Mouse (Mus musculus) spleen, postnatal 10 days (tissue): ENCODE results near the gene Klhl35.
"Not testable (repeated sequence)": the region's sequence is repeated elsewhere in the genome, so short reads cannot be mapped to it uniquely, and the experiment has no call there.

ENCODE experiments used
- DNase-seq, 2 experiments: peaks; one replicate each; pipeline ENCODE4 v3.0.0; 2021 to 2022; ENCODE audit warnings: low spot score in 2 of 2

The Klhl35 gene

GRCm38 (mm10) chr7:99499128-99499527, 33.3 kb downstream of the Klhl35 start:
- no peak for DNase-seq

DNA sequence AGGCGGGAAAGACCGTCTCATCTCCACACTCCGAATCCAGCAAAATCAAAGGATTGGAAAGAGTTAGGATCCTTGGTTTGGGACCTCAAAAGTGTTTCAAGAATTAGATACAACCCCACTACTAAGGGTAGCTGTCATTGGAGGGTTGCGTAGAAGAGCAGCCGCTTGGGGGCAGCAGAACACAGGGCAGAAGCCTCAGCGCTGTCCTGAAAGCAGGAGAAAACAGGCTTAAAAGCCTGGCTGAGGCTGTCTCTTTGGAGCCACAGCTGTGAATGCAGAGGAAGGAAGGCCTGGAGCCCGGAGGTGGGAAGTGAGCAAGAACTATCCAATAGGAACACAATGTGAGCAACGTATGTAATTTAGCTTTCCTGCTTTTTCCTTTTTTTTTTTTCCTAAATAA, 34.4 kb downstream of the Klhl35 start:
- DNase-seq: peak; percentile 69 to 91

GRCm38 (mm10) chr7:99500655-99501054, 34.9 kb downstream of the Klhl35 start:
- peak; percentile 29 to 53 for DNase-seq

DNA sequence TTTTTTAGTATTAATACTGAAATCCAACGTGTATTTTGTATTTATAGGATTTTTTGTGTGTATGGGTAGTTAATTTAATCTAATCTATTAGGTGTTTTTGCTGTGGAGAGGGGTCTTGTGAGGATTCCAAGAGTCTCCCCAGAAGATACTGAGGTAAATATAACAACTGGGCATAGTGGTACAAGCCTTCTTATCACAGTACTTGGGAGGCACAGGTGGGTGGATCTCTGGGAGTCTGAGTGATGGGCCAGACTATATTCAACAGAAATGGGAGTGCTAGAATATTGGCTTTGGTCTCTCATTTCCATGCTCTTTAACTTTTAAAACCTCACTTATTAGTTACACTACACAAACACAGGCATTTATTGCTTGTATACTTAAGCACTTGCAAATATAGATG, 35.3 kb downstream of the Klhl35 start:
- no peak for DNase-seq

- no peak for DNase-seq
Observed at GRCm38 (mm10) chr7:99504556-99504955, 38.8 kb downstream of the Klhl35 start.

- not testable (repeated sequence) for DNase-seq
Observed at GRCm38 (mm10) chr7:99508187-99508586, 42.4 kb downstream of the Klhl35 start.

- no peak for DNase-seq
Observed at GRCm38 (mm10) chr7:99510087-99510501, 44.3 kb downstream of the Klhl35 start.

DNA sequence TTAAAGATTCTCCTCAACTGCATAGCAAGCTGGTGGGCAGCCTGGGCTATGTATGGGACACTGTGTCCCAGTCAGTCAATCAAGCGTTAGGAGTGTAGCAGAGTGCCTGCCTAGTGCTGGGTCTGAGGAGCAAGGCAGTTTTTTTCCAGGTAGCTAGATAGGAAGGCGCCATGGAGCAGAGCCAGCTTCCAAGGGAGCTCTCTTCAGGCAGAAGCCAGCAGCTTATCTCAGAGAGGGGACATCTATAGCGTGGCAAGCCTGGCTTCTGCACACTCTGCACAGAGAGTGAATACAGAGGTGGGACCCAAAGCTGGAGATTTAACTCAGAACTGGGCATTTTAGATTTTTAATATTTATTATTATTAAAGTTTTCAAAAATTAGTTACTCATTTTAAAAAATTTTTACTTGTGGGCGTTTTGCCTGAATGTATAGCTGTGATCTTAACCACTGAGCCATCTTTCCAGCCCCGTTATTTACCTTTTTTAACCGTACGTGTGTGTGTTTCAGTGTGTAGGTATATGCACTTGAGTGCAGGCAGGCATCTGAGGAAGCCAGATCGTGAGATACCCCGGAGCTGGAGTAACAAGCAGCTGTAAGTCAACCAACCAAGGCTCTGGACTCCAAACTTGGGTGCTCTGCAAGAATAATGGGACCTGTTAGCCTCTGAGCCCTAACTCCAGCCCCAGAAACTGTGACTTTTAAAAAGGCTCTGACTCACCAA, 50.4 kb downstream of the Klhl35 start:
- no peak for DNase-seq

DNA sequence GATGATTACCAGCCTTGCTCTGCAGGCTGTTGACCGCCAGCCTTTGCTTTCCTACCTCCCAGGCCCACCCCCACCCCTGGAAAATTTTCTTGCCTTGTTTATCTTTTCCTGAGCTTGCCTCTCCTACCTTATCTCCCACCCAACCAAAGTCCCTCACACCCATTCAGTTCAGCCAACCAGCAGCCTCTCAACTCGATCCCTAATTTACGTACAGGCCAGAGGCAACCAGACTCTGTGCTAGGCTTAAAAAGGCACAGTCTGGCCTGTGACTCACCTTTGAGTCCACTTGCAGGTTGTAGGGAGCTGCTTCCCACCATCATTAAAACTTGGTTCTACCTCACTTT, 51.0 kb downstream of the Klhl35 start:
- DNase-seq: no peak

- DNase-seq: no peak
Observed at GRCm38 (mm10) chr7:99518954-99519644, 53.3 kb downstream of the Klhl35 start.

DNA sequence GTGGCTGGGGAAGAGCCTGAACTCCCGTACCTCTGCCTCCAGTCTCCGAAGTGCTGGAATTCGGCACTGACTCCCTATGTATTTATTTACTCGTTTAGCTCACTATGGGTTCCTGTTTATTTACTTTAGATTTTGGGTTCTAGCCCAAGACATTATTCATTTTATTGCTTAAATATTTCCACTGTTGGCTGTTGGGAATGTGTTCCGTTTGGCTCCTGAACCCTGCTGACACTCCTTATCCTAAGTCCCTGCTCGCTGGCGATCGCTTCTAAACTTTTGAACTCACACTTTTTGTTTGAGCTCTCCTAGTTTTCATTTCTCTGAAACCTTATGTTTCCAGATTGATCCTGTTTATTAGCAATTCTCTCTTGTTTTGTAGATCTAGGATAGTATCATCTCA, 57.3 kb downstream of the Klhl35 start:
- no peak for DNase-seq
